Mouse (Mus musculus) retina, embryonic 14.5 days (tissue): Measurements from ENCODE around the gene Acyp1.
"Not testable (repeated sequence)": the region's sequence is repeated elsewhere in the genome, so short reads cannot be mapped to it uniquely, and the experiment has no call there.

Experiments
- DNase-seq: peaks from one replicate; pipeline ENCODE4 v3.0.0-alpha.2; 2015; ENCODE audit warnings: low spot score

Gene Acyp1

DNA sequence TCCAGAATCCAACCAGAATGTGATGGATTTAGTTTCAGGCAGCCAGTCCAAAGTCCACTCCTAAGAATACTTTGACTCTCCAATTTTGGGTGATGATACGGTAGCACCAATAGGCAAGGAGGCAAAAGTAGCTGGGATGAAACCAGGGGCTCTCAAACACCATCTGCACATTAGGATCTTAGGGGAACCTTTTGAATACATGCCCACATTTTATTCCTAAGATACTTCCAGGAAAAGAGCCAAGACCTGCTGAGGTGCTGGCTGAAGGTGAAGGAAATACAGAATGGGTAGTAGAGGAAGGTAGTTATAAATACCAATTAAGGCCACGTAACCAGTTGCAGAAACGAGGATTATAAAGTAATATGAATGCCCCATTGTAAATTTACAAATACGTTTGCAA, 6.5 kb downstream of the Acyp1 start:
- not testable (repeated sequence) for DNase-seq

DNA sequence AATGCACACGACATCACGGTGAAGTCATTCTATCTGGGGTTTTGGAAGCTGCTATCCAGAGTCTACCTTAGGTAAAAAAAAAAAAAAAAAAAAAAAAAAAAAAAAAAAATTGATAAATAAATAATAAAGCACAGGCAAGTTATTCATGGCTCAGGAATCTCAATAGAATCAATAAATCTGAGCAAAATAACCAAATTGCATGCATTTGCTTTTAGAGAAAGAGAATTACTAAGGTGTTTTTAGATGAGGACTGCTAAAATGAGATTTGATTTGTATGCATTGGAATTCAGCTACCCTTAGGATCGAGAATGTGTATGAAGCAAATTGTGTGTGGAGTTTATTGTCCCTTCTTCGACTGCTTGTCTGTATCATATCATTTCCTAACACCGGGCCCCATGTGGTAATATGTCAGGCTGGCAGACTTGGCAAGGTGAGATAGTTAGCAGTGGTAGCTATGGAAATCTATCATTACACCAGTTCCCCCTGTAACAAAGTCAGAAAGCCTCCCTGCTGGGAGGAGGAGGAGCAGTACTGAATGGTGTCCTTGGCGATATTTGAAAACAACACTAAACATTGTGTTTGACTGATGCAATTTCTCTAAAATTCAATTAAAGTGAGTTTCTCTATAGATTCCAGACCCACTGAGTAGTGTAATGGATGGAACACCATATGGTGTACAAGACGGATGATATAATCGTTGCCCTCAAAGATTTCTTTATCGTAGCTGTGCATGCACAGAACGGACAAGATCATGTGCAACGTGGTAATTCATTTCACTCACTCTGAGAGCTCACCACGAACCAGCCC, 7.2 kb downstream of the Acyp1 start:
- DNase-seq = no peak

GRCm38 (mm10) chr12:85280105-85280844, 8.0 kb downstream of the Acyp1 start:
- DNase-seq = peak; percentile 99

DNA sequence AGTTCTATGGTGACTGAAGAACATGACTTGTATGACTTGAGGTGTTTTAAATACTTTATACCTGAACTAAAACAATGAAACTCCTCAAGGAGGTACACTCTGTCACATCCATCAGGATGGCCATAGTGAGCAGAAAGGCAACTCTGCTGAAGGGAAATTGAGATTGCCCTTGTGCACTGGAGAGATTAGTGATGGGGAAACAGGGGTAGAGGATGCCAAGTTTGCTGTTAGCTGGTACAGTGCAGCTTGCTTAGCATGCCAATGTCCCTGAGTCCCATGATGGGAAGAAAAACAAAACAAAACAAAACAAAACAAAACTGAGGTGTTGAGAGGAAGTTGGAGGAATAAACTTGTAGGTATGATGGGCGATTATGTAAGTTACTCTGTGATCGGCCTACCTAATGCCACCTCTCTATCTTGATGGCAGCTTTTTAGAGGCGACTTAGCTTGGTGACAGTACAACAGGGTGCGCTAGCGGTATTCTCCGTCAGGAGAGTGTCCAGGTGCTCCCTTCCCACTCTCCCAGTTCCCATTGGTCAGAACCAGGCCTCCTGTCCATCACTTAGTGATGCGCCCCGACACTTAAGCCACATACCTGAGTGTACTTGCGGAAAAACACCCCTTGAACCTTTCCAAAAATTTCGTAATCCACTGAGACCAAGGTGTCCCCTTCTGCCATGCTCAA, 8.7 kb downstream of the Acyp1 start:
- no peak for DNase-seq

- no peak for DNase-seq
Observed at GRCm38 (mm10) chr12:85278919-85279318, 9.3 kb downstream of the Acyp1 start.

GRCm38 (mm10) chr12:85276273-85276672, 12.0 kb downstream of the Acyp1 start:
- DNase-seq = peak; percentile 66

GRCm38 (mm10) chr12:85273508-85273907, 14.7 kb downstream of the Acyp1 start:
- DNase-seq = no peak

- no peak for DNase-seq
Observed at GRCm38 (mm10) chr12:85271843-85272206, 16.4 kb downstream of the Acyp1 start.

- DNase-seq = no peak
Observed at GRCm38 (mm10) chr12:85271132-85271842, 17.0 kb downstream of the Acyp1 start.

DNA sequence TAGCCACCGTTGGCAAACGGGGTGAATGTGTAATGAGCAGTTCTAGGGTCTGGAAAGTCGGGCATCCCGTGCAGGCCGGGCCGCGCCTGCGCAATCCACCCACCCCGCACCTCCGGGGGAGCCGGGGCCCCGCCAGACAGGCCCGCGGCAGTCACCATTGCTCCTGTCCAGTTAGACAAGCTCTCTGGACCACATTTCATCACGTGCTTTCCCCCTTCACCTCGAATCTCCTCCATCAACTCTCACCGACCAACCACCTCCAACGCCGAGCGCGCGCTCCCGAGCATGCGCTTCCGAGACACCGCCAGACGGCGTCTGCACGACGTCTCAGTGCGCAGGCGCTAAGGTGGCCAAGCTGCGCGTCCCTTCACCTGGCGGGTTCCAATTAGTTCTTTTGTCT, 17.9 kb downstream of the Acyp1 start, which contains the start of gene Mlh3:
TSS of gene Mlh3 (minus strand) at position 281 of the 400 bp plus-strand sequence.
- peak; percentile 85 for DNase-seq

GRCm38 (mm10) chr12:85269821-85270220, 18.4 kb downstream of the Acyp1 start:
- DNase-seq = no peak

GRCm38 (mm10) chr12:85266248-85266647, 22.0 kb downstream of the Acyp1 start:
- no peak for DNase-seq

GRCm38 (mm10) chr12:85264940-85265339, 23.3 kb downstream of the Acyp1 start:
- no peak for DNase-seq

DNA sequence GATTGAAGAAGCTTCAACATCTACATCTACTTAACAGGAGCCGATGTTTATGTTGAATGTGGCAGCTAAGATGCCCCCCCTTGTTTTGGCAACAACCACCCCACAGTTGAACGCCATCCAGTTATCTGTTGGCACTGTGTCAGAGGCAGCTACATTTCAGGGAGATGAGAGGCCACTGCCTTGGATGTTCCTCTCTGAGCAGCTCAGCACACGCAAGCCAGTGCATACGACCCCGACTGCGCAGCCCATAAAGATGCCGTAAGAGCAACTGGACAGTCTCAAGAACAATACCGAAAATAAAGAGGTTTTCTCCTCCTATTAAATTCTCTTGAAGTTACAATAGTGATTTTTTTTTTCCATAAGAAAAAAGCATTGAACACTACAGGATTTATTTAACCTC, 23.7 kb downstream of the Acyp1 start:
- no peak for DNase-seq

GRCm38 (mm10) chr12:85263190-85263589, 25.0 kb downstream of the Acyp1 start:
- DNase-seq = no peak

- DNase-seq = no peak
Observed at GRCm38 (mm10) chr12:85262489-85262888, 25.7 kb downstream of the Acyp1 start.

DNA sequence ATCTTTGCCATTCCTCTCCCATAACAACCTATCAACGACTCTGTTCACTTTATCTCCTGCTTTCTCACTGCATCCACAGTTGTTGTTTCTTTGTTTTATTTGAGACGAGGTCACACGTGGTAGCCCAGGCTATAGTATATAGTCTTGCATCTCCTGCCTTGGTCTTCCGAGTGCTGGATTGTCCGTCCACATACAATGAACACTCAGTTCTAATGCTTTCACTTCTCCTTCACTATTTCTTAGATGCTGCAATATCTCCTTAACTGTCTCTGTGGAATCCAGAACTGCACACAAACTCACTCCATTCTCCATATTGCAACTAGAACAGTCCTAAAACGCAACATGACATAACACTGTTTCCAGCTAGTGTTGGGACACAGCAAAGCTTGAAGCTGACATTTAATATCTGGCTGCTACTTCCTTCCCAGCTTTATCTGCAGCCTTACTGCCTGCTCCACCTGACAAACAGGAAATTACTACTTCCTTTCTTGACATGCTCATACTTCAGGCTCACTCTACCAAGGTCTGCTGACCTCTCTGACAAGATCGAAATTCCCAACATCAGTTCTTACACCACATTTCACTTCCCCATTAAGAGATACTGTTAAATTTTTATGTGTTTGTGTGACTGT, 31.1 kb downstream of the Acyp1 start:
- DNase-seq = no peak

DNA sequence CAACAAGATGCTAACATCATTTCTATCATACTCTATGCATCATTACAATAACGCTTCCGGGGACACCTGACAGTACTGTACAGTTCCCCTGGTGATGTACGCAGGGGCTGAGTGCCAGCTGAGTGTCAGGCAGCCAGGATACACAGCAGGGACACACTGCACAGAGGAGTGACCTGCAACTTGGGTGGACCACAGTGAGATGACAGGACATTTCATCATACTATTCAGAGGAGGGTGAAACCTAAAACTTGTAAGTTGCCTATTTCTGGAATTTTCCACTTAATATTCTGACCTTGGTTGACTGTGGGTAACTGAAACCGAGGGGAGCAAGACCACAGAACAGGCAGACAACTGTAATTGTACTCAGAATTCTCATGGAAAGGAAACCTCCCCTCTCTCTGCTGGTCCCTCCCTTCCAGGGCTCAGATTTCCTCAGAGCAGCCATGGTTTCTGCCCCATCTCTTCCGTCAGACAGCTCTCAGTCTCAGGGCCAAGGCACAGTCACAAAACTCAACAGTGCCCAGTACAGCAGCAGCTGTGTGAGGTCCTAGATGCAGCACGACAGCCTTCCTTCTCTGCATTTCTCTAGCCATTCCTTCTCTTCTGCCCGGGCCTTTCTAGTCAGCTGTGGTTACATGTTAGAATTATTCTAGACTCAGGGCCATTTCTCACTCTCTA, 32.0 kb downstream of the Acyp1 start:
- DNase-seq = no peak

DNA sequence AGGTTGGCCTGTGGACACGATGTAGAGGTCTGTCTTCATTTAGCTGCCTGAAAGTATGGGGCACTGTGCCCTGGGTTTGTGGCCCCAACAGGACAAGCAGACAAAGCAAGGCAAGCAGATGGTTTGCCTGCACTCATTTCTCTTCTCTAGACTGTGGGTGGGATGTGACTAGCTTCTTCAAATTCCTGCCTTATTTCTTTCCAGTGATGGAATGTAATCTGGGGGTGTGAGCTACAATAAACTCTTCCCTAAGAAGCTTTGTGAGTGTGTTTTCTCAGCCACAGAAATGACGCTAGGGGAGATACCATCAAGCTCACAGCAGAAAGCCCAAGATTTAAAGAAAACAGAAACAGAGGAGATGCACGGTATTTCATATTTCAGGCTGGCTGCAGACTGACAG, 36.2 kb downstream of the Acyp1 start:
- no peak for DNase-seq

GRCm38 (mm10) chr12:85237553-85237952, 50.7 kb downstream of the Acyp1 start:
- DNase-seq = no peak
